Mouse (Mus musculus) cortical plate, adult 2 months (tissue): ENCODE measurements around the gene Ganab.

Source experiments
- CTCF ChIP-seq: fragments of 200-500 bp; IDR thresholded peaks from 2 replicates; pipeline ENCODE4 v1.5.1; 2011; ENCODE audit warnings: mild to moderate bottlenecking, control low read depth, low read length; ENCODE audit not compliant: insufficient read depth; ENCODE audit errors: extremely low read depth
- POLR2A ChIP-seq: fragments of 200-500 bp; IDR thresholded peaks from 2 replicates; pipeline ENCODE4 v1.6.1; 2011; ENCODE audit warnings: mild to moderate bottlenecking, low read length, control low read depth; ENCODE audit not compliant: insufficient read depth; ENCODE audit errors: extremely low read depth

GRCm38 (mm10) chr19:8936736-8937135 is 38.9 kb downstream of the Ganab start:
- TF ChIP-seq CTCF: no peak
- no peak for TF ChIP-seq POLR2A
